Mouse (Mus musculus): Measurements from ENCODE around the gene Prr14l.

DNA sequence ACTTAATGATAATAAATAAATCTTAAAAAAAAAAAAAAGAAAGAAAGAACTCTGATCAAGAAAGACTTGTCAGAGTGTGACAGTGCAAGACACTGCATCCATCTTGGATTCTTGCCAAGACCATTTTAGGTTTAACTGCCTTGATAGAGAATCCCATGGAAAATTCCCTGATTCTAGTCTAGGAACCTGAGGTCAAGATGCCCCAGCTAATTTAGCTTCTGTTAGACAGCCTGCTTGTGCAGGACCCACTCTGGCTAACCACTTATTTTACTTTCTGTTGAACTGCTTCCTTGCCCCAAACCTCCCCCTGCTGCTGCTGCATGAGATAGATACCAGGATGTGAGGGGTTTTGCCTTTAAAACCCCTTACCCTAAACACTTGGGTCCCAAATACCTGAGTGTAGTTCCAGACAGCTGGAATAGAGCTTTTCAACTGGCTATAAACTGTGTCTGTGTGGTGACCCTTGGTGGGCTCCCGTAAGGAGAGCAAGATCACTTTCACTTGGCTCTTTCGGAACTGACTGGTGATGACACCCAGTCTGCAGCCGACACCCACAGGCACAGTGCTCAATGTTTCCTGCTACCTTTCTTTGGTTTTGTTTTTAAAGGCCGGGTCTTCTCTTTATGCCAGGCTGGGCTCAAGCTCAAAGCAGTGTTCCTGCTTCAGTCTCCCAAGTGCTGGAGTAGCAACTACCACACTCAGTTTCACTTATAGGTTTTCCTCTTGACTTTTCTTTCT, 86.3 kb downstream of the Prr14l start:
- TF ChIP-seq ZNF384 (IDR thresholded peaks at IDR 0.05; ENCODE audit: low read depth, low read length) (no peak), ZC3H11A (IDR thresholded peaks at IDR 0.05; ENCODE audit: borderline replicate concordance, low read depth, low read length) (no peak), CHD2 (IDR thresholded peaks at IDR 0.05; ENCODE audit: low read depth, low read length) (no peak), MAFK (IDR thresholded peaks at IDR 0.05; ENCODE audit: insufficient read depth, low read depth, low read length) (no peak)

Measured in ES-E14 (cell line).